Mouse (Mus musculus) myocyte (in vitro differentiated cells): ENCODE measurements around the gene Hoxa2. TPM values are rescaled to one million over a fixed set of nuclear protein-coding genes. Genes with fewer than 3 reads are reported as not detected.
A peak's percentile ranks its signal among the peaks of the same experiment; 100 is the strongest.

Source experiments
- H3K27me3 ChIP-seq: one replicate; pipeline ENCODE4 v1.6.1; 2011; ENCODE audit not compliant: control insufficient read depth, insufficient read depth, insufficient read length
- H3K36me3 ChIP-seq: one replicate; pipeline ENCODE4 v1.6.1; 2011; ENCODE audit not compliant: control insufficient read depth, insufficient read depth
- H3K4me2 ChIP-seq: one replicate; pipeline ENCODE4 v1.6.1; 2011; ENCODE audit warnings: low read depth, control low read depth
- H3K4me3 ChIP-seq: one replicate; pipeline ENCODE4 v1.5.1; 2011; ENCODE audit warnings: mild to moderate bottlenecking, control low read depth, moderate library complexity
- H3K79me2 ChIP-seq: one replicate; pipeline ENCODE4 v1.6.1; 2011; ENCODE audit not compliant: control insufficient read depth, insufficient read depth
- H3ac ChIP-seq: one replicate; pipeline ENCODE4 v1.6.1; 2011; ENCODE audit not compliant: control insufficient read depth, insufficient read length
- CEBPB ChIP-seq: IDR thresholded peaks from 2 replicates; pipeline ENCODE4 v1.6.1; 2011; ENCODE audit warnings: mild to moderate bottlenecking, moderate library complexity; ENCODE audit not compliant: poor library complexity, insufficient read depth, severe bottlenecking
- E2F4 ChIP-seq: IDR thresholded peaks from one replicate; pipeline ENCODE4 v1.6.1; 2011; ENCODE audit warnings: mild to moderate bottlenecking, control low read depth, moderate library complexity; ENCODE audit not compliant: insufficient read depth
- MAX ChIP-seq: IDR thresholded peaks from one replicate; pipeline ENCODE4 v1.6.1; 2011; ENCODE audit warnings: low read depth, mild to moderate bottlenecking, control low read depth
- MYOD1 ChIP-seq, 3 experiments: IDR thresholded peaks; one replicate each; pipeline ENCODE4 v1.6.1; 2011; ENCODE audit warnings: control low read depth in 2 of 3, low read depth in 2 of 3, mild to moderate bottlenecking in 2 of 3, moderate library complexity in 1 of 3; ENCODE audit not compliant: insufficient read length in 2 of 3, control insufficient read depth in 1 of 3
- MYOG ChIP-seq, 3 experiments: IDR thresholded peaks; one replicate each; pipeline ENCODE4 v1.6.1; 2011; ENCODE audit warnings: control low read depth in 2 of 3, low read depth in 2 of 3, mild to moderate bottlenecking in 2 of 3; ENCODE audit not compliant: insufficient read length in 2 of 3, control insufficient read depth in 1 of 3, insufficient read depth in 1 of 3
- POLR2A ChIP-seq: IDR thresholded peaks from one replicate; pipeline ENCODE4 v1.6.1; 2011; ENCODE audit warnings: low read depth, mild to moderate bottlenecking, control low read depth, moderate library complexity; ENCODE audit not compliant: insufficient read length
- POLR2AphosphoS2 ChIP-seq: IDR thresholded peaks from one replicate; pipeline ENCODE4 v1.6.1; 2011; ENCODE audit warnings: low read depth, control low read depth; ENCODE audit not compliant: insufficient read length
- REST ChIP-seq: IDR thresholded peaks from one replicate; pipeline ENCODE4 v1.6.1; 2011; ENCODE audit warnings: mild to moderate bottlenecking, control low read depth, moderate library complexity; ENCODE audit not compliant: insufficient read depth, insufficient read length
- SRF ChIP-seq: IDR thresholded peaks from one replicate; pipeline ENCODE4 v1.6.1; 2011; ENCODE audit warnings: low read depth; ENCODE audit not compliant: control insufficient read depth, insufficient read length
- TCF12 ChIP-seq: IDR thresholded peaks from one replicate; pipeline ENCODE4 v1.6.1; 2011; ENCODE audit warnings: mild to moderate bottlenecking, control low read depth; ENCODE audit not compliant: poor library complexity, insufficient read depth, severe bottlenecking
- TCF3 ChIP-seq: IDR thresholded peaks from one replicate; pipeline ENCODE4 v1.6.1; 2011; ENCODE audit warnings: low read depth, control low read depth; ENCODE audit not compliant: insufficient read length
- USF1 ChIP-seq: IDR thresholded peaks from one replicate; pipeline ENCODE4 v1.6.1; 2011; ENCODE audit warnings: low read depth, mild to moderate bottlenecking, control low read depth, moderate library complexity
- polyA plus RNA-seq: library from polyadenylated mRNA; unstranded; fragments of >200 nt; fragmentation: generic; extraction: Trizol; gene quantifications from one replicate; pipeline ENCODE4 v1.2.1, GENCODE M21; 2012; ENCODE audit warnings: missing spikeins

Hoxa2 gene
- polyA plus RNA-seq, 1 experiment: 0.32 TPM

- no peaks in the 10 kb centered on the region for H3K27me3 ChIP-seq
These were observed 3.9 kb downstream of the Hoxa2 start for GRCm38 (mm10) chr6:52160511-52161335.

GRCm38 (mm10) chr6:52159979-52160378, 4.7 kb downstream of the Hoxa2 start:
- no peak for TF ChIP-seq TCF12
- TF ChIP-seq REST: no peak
- no peak for TF ChIP-seq USF1
- TF ChIP-seq MAX: no peak
- TF ChIP-seq MYOD1 (IDR thresholded peaks at IDR 0.05; ENCODE audit: control insufficient read depth in 1 of 3, insufficient read length in 2 of 3, low read depth in 2 of 3): no peak
- no peak for TF ChIP-seq MYOG (IDR thresholded peaks at IDR 0.05; ENCODE audit: control insufficient read depth in 1 of 3, insufficient read depth in 1 of 3, insufficient read length in 2 of 3, low read depth in 2 of 3)
- no peak for TF ChIP-seq POLR2AphosphoS2
- TF ChIP-seq TCF3: no peak
- no peak for TF ChIP-seq CEBPB
- Histone ChIP-seq H3K4me3 (peak overlapping the region; percentile 86), H3K36me3 (peaks cover 10% of the 10 kb centered on the region), H3K79me2 (peaks cover 16% of the 10 kb centered on the region), H3ac (peak overlapping the region; percentile 56), H3K27me3 (no peaks in the 10 kb centered on the region), H3K4me2 (peak overlapping the region; percentile 98)

More at GRCm38 (mm10) chr6:52160511-52161335, 3.9 kb downstream of the Hoxa2 start:
- Histone ChIP-seq H3K4me3 (peak overlapping the region; percentile 86), H3K4me2 (peak overlapping the region; percentile 98), H3K36me3 (peaks cover 10% of the 10 kb centered on the region), H3ac (peak overlapping the region; percentile 56), H3K79me2 (peaks cover 16% of the 10 kb centered on the region)
- TF ChIP-seq POLR2A (no peak), E2F4 (no peak), MYOG (IDR thresholded peaks at IDR 0.05; ENCODE audit: control insufficient read depth in 1 of 3, insufficient read depth in 1 of 3, insufficient read length in 2 of 3, low read depth in 2 of 3) (no peak), CEBPB (0 out of 2 replicates have a peak, but pooled peaks have one; percentile 3), SRF (no peak), MAX (no peak)

DNA sequence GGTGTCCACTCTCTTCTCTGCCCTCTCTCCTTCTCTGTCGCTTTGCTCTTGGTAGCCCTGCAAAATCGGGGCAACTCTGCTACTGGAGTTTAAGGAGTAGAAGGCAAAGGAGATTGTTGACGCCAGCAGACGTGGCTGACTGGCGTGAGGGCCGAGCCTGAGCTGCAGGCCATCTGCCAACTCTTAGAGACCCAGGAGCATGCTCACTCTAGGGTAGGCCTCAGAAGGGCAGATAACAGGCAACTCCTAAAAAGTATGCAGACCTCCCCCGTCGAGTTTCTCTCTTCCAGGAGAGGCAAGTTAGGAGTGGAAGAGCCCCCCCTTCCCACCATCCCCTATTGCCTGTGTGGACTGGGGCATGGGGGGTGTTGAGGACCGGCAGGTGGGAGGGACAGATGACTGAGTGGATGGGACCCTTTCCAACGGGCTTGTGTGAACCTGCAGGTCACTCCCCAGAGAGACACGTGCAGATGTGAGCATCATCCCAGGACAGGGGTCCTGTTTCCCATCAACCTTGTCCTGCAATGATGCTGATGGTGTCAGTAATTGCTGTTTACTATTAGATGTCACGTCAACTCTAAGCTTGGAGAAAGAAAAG, 5.4 kb downstream of the Hoxa2 start:
- H3K79me2 ChIP-seq: peaks cover 16% of the 10 kb centered on the region
- peak overlapping the region; percentile 56 for H3ac ChIP-seq
- H3K36me3 ChIP-seq: peaks cover 10% of the 10 kb centered on the region
- TF ChIP-seq MYOD1 (IDR thresholded peaks at IDR 0.05; ENCODE audit: control insufficient read depth in 1 of 3, insufficient read length in 2 of 3, low read depth in 2 of 3) (no peak), POLR2A (peak; percentile 14)
- peak overlapping the region; percentile 98 for H3K4me2 ChIP-seq
- peak overlapping the region; percentile 86 for H3K4me3 ChIP-seq
- no peaks in the 10 kb centered on the region for H3K27me3 ChIP-seq

DNA sequence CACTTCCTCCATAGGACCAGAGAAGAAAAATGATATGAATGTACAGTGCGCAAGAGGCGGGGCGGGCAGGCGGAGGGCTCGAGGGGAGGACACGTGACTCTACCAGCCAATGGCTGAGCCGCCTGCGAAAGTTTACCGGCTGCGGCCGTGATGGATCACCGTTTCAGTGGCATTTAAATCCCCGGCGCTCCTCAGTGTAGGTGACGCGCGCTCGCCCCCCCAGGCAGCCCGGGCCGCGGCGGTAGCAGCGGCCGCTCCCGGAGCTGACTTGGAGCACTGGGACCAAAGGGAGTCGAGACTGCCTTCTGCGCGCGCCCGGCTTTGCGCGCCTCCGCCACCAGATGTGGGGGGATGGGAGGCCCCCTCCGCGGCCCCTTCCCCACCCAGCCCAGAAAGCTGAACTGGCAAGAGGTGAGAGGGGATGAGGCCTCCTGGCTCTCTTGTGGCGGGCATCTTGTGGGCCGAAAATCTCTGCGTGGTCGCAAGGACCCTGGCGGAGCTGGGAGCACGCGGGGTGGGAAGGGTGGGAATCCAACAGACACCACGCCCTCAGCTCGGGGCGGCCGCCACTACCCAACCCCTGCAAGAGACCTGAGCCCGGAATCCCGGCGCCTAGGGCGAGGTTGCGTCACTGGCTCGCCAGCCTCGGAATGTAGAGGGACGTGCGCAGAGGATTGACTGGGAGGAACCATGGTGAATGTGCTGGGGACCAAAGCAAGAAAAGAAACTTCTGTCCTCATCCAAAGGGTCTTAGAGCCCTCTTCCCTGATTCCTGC, 6.2 kb downstream of the Hoxa2 start, which contains the start of gene Hoxa1:
Gene Hoxa1 (minus strand): TSS at position 42 of the 776 bp plus-strand sequence.
- peaks cover 10% of the 10 kb centered on the region for H3K36me3 ChIP-seq
- peaks cover 16% of the 10 kb centered on the region for H3K79me2 ChIP-seq
- peak within 1 kb of the TSS; percentile 56 for H3ac ChIP-seq
- H3K27me3 ChIP-seq: no peaks in the 10 kb centered on the region
- H3K4me3 ChIP-seq: peak within 1 kb of the TSS; percentile 86
- no peak for TF ChIP-seq SRF
- TF ChIP-seq MYOG (IDR thresholded peaks at IDR 0.05; ENCODE audit: control insufficient read depth in 1 of 3, insufficient read depth in 1 of 3, insufficient read length in 2 of 3, low read depth in 2 of 3): peak in 1 of 3 experiments; percentile 44
- peak; percentile 66 for TF ChIP-seq POLR2A
- peak; percentile 85 for TF ChIP-seq USF1
- peak; percentile 89 for TF ChIP-seq CEBPB
- TF ChIP-seq POLR2AphosphoS2: peak; percentile 73
- no peak for TF ChIP-seq MYOD1 (IDR thresholded peaks at IDR 0.05; ENCODE audit: control insufficient read depth in 1 of 3, insufficient read length in 2 of 3, low read depth in 2 of 3)
- peak within 1 kb of the TSS; percentile 98 for H3K4me2 ChIP-seq
